Mouse (Mus musculus): ENCODE measurements around the gene Las1l.

- peak; percentile 53 for TF ChIP-seq CTCF (conservative IDR thresholded peaks at IDR 0.05; ENCODE audit: low read length)
- TF ChIP-seq POU5F1 (IDR thresholded peaks at IDR 0.05; ENCODE audit: borderline replicate concordance, low read length), result no peak
- TF ChIP-seq NANOG (IDR thresholded peaks at IDR 0.05; ENCODE audit: borderline replicate concordance, low read length), result no peak
Measured at GRCm38 (mm10) chrX:95950776-95951175, 6.0 kb downstream of the Las1l start.

All from E14TG2a.4 (cell line).